Mouse (Mus musculus) urinary bladder, adult 18-20 months (tissue): ENCODE measurements around the gene Eral1.
"Not testable (repeated sequence)": the region's sequence is repeated elsewhere in the genome, so short reads cannot be mapped to it uniquely, and the experiment has no call there.

Experiments used
- DNase-seq, 2 experiments: peaks; one replicate each; pipeline ENCODE4 v3.0.0; 2022; ENCODE audit warnings: low spot score in 2 of 2, mixed read lengths in 2 of 2

Eral1 gene

GRCm38 (mm10) chr11:78087756-78088281 lies 7.6 kb upstream of the Eral1 start:
- DNase-seq, result no peak

- no peak for DNase-seq
These were observed 6.8 kb upstream of the Eral1 start for GRCm38 (mm10) chr11:78086925-78087479.

- DNase-seq, result no peak
These were observed 3.4 kb upstream of the Eral1 start for GRCm38 (mm10) chr11:78083595-78083994.

- no peak for DNase-seq
These were observed 5.5 kb downstream of the Eral1 start for GRCm38 (mm10) chr11:78074666-78075065.

- DNase-seq, result no peak
These were observed 5.9 kb downstream of the Eral1 start for GRCm38 (mm10) chr11:78074277-78074652.

GRCm38 (mm10) chr11:78073577-78074276 lies 6.5 kb downstream of the Eral1 start:
- no peak for DNase-seq

GRCm38 (mm10) chr11:78072425-78073130 lies 7.6 kb downstream of the Eral1 start:
- no peak for DNase-seq

- DNase-seq, result no peak
These were observed 8.2 kb downstream of the Eral1 start for GRCm38 (mm10) chr11:78071938-78072337.

- DNase-seq, result no peak
These were observed 10.5 kb downstream of the Eral1 start for GRCm38 (mm10) chr11:78069646-78070045.

- no peak for DNase-seq
These were observed 11.1 kb downstream of the Eral1 start for GRCm38 (mm10) chr11:78069130-78069529.

GRCm38 (mm10) chr11:78067566-78067965 lies 12.6 kb downstream of the Eral1 start:
- DNase-seq, result no peak

- no peak for DNase-seq
These were observed 13.5 kb downstream of the Eral1 start for GRCm38 (mm10) chr11:78066641-78067040.

- DNase-seq, result no peak
These were observed 14.3 kb downstream of the Eral1 start for GRCm38 (mm10) chr11:78065906-78066305.

- DNase-seq, result no peak
These were observed 17.6 kb downstream of the Eral1 start for GRCm38 (mm10) chr11:78062563-78062962.

- DNase-seq, result peak; percentile 37 to 41
These were observed 20.1 kb downstream of the Eral1 start for GRCm38 (mm10) chr11:78059833-78060757.

GRCm38 (mm10) chr11:78056946-78057345 lies 23.2 kb downstream of the Eral1 start:
- DNase-seq, result no peak

GRCm38 (mm10) chr11:78053078-78053477 lies 27.1 kb downstream of the Eral1 start:
- no peak for DNase-seq

GRCm38 (mm10) chr11:78048637-78049036 lies 31.5 kb downstream of the Eral1 start:
- DNase-seq, result not testable (repeated sequence)

GRCm38 (mm10) chr11:78044758-78045251 lies 35.4 kb downstream of the Eral1 start:
- peak in 1 of 2 experiments; percentile 37 for DNase-seq

- DNase-seq, result not testable (repeated sequence)
These were observed 37.8 kb downstream of the Eral1 start for GRCm38 (mm10) chr11:78042290-78042870.

GRCm38 (mm10) chr11:78040878-78041277 lies 39.3 kb downstream of the Eral1 start:
- no peak for DNase-seq
